Mouse (Mus musculus) CH12.LX (cell line): ENCODE results near the gene Exosc2.

Experiments used
- ZC3H11A ChIP-seq: IDR thresholded peaks from 2 replicates; pipeline ENCODE4 v1.6.1; 2012; ENCODE audit warnings: low read depth, mild to moderate bottlenecking, inconsistent platforms, low read length, improper control_type of control experiment
- ZKSCAN1 ChIP-seq: IDR thresholded peaks from 2 replicates; pipeline ENCODE4 v1.6.1; 2012; ENCODE audit warnings: low read depth, inconsistent platforms, low read length, improper control_type of control experiment, borderline replicate concordance

GRCm38 (mm10) chr2:31636138-31636741, 34.3 kb upstream of the Exosc2 start:
- TF ChIP-seq ZKSCAN1 (no peak), ZC3H11A (no peak)
